Mouse (Mus musculus) neural tube, embryonic 11.5 days (tissue): ENCODE results near the gene Zfp712. TPM values are rescaled to one million over a fixed set of nuclear protein-coding genes. Genes with fewer than 3 reads are reported as not detected.

Experiments used
- ATAC-seq: fragments of 200-750 bp; cut with Nextera tagmentation; 2 replicates; pipeline ENCODE4 v1.8.0; 2017; ENCODE audit warnings: moderate number of reproducible peaks, mild to moderate bottlenecking, moderate TSS enrichment, moderate library complexity; ENCODE audit not compliant: insufficient read depth, low FRiP score, low TSS enrichment
- DNase-seq: peaks from one replicate; pipeline ENCODE4 v3.0.0-alpha.2; 2015; ENCODE audit warnings: low spot score
- H3K27ac ChIP-seq: fragments of 300-500 bp; sonication (generic); 2 replicates; pipeline ENCODE4 v1.5.1; 2014; ENCODE audit warnings: low read depth, mild to moderate bottlenecking, low read length
- H3K27me3 ChIP-seq: fragments of 300-500 bp; sonication (generic); 2 replicates; pipeline ENCODE4 v1.6.1; 2014; ENCODE audit warnings: mild to moderate bottlenecking, low read length, mixed read lengths; ENCODE audit not compliant: control insufficient read depth, insufficient read depth
- H3K36me3 ChIP-seq: fragments of 300-500 bp; sonication (generic); 2 replicates; pipeline ENCODE4 v1.6.1; 2014; ENCODE audit warnings: mild to moderate bottlenecking, low read length, moderate library complexity, mixed read lengths; ENCODE audit not compliant: control insufficient read depth, insufficient read depth
- H3K4me1 ChIP-seq: fragments of 300-500 bp; sonication (generic); 2 replicates; pipeline ENCODE4 v1.6.1; 2014; ENCODE audit warnings: low read length, mixed read lengths; ENCODE audit not compliant: control insufficient read depth, insufficient read depth
- H3K4me2 ChIP-seq: fragments of 300-500 bp; sonication (generic); 2 replicates; pipeline ENCODE4 v1.6.1; 2014; ENCODE audit warnings: low read depth, mild to moderate bottlenecking, moderate library complexity
- H3K4me3 ChIP-seq: fragments of 300-500 bp; sonication (generic); 2 replicates; pipeline ENCODE4 v1.5.1; 2014; ENCODE audit warnings: low read depth, low read length
- H3K9ac ChIP-seq: fragments of 300-500 bp; sonication (generic); 2 replicates; pipeline ENCODE4 v1.6.1; 2014; ENCODE audit warnings: mild to moderate bottlenecking, low read length
- H3K9me3 ChIP-seq: fragments of 300-500 bp; sonication (generic); 2 replicates; pipeline ENCODE4 v1.6.1; 2016; ENCODE audit warnings: low read length; ENCODE audit not compliant: control insufficient read depth
- WGBS: fragments of 180-500 bp; shearing (Covaris S2); extraction: QIAGEN DNeasy Blood & Tissue Kit; methylation state at CpG from one replicate; pipeline ENCODE4 v1.1.7; 2014; 5-methylcytosine and 5-hydroxymethylcytosine counted together
- polyA plus RNA-seq: library from polyadenylated mRNA; unstranded; fragments of >200 nt; fragmentation: Nextera tagmentation; extraction: Ambion mirVana; gene quantifications from 2 replicates; pipeline ENCODE4 v1.2.1, GENCODE M21; 2014

Zfp712 gene
- polyA plus RNA-seq, 1 experiment from 2014 or later, result 5.2 TPM

DNA sequence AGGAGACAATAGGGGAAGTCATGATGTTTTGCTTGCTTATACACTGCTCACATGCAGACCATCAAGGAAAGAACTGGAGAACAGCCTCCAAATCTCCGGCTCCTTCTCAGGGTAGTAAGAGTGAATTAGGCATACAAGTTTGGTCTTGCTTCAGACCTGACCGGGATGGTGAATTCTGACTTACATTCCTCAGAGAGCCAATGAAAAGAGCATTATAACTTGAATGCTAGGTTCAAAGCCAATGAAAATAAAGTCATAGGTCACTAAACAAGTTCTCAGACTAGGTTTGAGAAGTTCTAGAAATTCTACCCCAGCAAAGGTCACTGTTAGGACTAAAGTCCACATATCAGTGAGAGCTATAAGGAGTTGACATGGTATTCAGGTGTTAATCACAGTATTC, 16.3 kb upstream of the Zfp712 start:
- 95% methylated on average over 2 of the region's 2 CpGs for WGBS
- no peaks in the 10 kb centered on the region for H3K9me3 ChIP-seq
- H3K4me1 ChIP-seq, result no peaks in the 10 kb centered on the region
- H3K9ac ChIP-seq, result no peak overlapping the region
- no peak overlapping the region for H3K4me2 ChIP-seq
- peaks cover 11% of the 10 kb centered on the region for H3K36me3 ChIP-seq
- DNase-seq (no peak), ATAC-seq (no peak)
- H3K27ac ChIP-seq, result no peak overlapping the region
- no peak overlapping the region for H3K4me3 ChIP-seq
- H3K27me3 ChIP-seq, result no peaks in the 10 kb centered on the region

DNA sequence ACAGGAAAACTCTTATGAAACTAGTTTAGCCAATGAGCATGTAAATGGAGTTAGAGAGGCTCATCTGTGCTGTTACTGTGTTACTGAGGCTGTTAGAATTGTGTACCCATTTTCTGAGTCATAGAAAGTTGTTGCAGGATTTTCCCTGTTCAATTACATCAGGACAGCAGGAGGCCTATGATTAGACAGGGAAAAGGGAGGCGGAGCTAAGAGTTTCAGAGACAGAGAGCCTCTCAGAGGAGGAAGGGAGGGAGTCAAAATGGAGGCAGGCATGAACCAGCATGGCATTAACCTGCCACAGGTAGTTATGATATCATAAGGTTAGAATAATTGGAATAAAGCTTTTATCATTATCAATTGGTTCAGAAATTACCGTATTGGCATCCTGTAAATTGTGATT, 11.8 kb upstream of the Zfp712 start:
- Histone ChIP-seq H3K36me3 (peaks cover 27% of the 10 kb centered on the region), H3K4me1 (no peaks in the 10 kb centered on the region), H3K27me3 (no peaks in the 10 kb centered on the region), H3K27ac (no peak overlapping the region), H3K4me3 (no peak overlapping the region), H3K9ac (no peak overlapping the region), H3K4me2 (no peak overlapping the region), H3K9me3 (peaks cover 2% of the 10 kb centered on the region; the same call in 1 of the 2 replicates)
- ATAC-seq (no peak), DNase-seq (no peak)
- WGBS, result 93% methylated on average over 2 of the region's 2 CpGs

DNA sequence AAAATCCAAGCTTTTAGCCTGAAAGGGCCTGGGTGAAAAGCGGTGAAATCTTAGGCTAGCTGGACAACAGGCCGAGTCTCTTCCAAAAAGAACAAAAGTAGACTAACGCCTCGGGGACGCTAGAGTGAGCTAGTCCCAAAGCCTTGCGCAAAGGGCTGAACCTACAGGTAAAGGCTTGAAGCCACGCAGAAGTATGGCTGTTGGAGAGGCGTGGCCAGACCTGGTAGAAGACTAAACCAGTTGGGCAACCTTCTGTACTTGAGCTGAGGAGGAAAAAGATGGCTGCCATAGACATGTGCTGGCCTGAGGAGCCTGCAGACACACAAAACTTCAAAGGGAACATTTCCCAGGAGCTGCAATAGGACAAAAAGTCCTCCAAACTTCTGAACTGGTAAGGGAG, 4.4 kb upstream of the Zfp712 start:
- DNase-seq, result no peak
- Histone ChIP-seq H3K4me2 (no peak overlapping the region), H3K36me3 (peaks cover 7% of the 10 kb centered on the region), H3K27ac (no peak overlapping the region), H3K9me3 (0 out of 2 replicates have a peak, but pooled peaks cover 2% of the 10 kb centered on the region), H3K4me3 (no peak overlapping the region), H3K4me1 (no peaks in the 10 kb centered on the region), H3K9ac (no peak overlapping the region), H3K27me3 (no peaks in the 10 kb centered on the region)
- WGBS, result 85% methylated on average over 8 of the region's 8 CpGs
- no peak for ATAC-seq

DNA sequence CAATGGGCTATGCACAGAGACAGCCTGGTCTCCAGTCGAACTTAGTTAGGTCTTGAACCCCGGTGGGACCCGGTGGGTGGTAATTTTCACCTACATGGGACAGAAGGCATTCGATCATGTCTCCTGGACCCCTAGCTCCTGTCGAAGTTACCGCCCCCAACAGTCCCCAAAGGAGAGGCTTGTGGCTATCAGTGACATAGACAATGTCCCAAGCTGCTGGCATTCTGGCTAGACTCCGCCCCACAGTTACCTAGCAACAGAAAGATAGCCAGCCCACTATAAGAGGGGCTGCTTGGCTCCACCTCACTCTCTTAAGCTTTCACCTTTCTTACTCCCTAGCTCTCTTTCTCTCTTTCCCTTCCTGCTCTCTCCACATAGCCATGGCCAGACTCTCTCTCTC, 1.5 kb upstream of the Zfp712 start:
- WGBS, result 59% methylated on average over 7 of the region's 7 CpGs
- ATAC-seq (no peak), DNase-seq (no peak)
- H3K27ac ChIP-seq, result no peak overlapping the region
- no peaks in the 10 kb centered on the region; the same call in 1 of the 2 replicates for H3K9me3 ChIP-seq
- no peaks in the 10 kb centered on the region for H3K27me3 ChIP-seq
- H3K4me1 ChIP-seq, result peaks cover 3% of the 10 kb centered on the region; the same call in 1 of the 2 replicates
- no peaks in the 10 kb centered on the region; the same call in 1 of the 2 replicates for H3K36me3 ChIP-seq
- H3K4me3 ChIP-seq, result no peak overlapping the region
- H3K9ac ChIP-seq, result no peak overlapping the region
- no peak overlapping the region for H3K4me2 ChIP-seq

DNA sequence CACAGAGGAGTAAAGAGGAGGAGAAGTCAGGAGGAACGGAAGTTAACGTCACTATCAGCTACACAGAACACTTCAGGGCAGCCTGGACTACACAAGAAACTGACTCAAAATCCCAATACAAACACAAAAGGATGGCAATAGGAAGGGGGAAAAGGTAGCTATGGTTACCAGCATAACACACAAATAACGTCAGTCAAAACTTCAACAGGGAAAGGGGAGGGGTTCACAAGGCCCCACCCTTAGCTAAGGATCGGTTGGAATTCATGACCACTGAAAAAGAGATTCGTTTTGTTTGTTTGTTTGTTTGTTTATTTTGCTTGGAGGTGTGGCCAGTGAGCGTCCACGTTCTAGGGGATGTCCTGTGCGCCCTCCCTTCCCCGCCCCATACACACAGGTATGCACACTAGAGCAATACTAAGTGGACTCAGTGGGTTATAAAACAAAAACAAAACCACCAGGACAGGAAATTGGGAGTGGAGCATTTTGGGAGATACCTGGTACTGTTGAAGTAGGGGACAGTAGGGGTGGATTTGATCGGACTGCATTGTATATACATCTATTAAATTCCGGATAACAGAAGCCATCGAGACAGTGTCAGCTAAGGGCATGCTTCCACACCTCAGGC, 697 bp downstream of the Zfp712 start:
- Histone ChIP-seq H3K4me3 (peak overlapping the region; percentile 64), H3K36me3 (no peaks in the 10 kb centered on the region), H3K9me3 (no peaks in the 10 kb centered on the region; the same call in 1 of the 2 replicates), H3K9ac (peak overlapping the region; percentile 60), H3K4me2 (peak overlapping the region; percentile 51), H3K27ac (no peak overlapping the region), H3K27me3 (no peaks in the 10 kb centered on the region), H3K4me1 (peaks cover 3% of the 10 kb centered on the region; the same call in 1 of the 2 replicates)
- 0 out of 2 replicates have a peak, but pooled peaks have one; percentile 17 for ATAC-seq
- DNase-seq, result no peak
- 2% methylated on average over 12 of the region's 12 CpGs for WGBS

Other genes starting within 250 kb of the Zfp712 start
- gene Gm10767, start 156.3 kb downstream of the Zfp712 start, polyA plus RNA-seq, result 0.91 and 0.99 TPM in 2 replicates
- gene Zfp708, start 36.8 kb upstream of the Zfp712 start, polyA plus RNA-seq, result 7.5 and 8.2 TPM in 2 replicates
- 2.0 and 2.5 TPM in 2 replicates for gene Gm28557, start 47.4 kb upstream of the Zfp712 start, polyA plus RNA-seq
- 0.12 and 0.29 TPM in 2 replicates for gene Rslcan18, start 55.1 kb upstream of the Zfp712 start, polyA plus RNA-seq
- gene Zfp759, start 60.5 kb upstream of the Zfp712 start, polyA plus RNA-seq, result 2.2 and 2.4 TPM in 2 replicates
- gene Rsl1, start 112.0 kb upstream of the Zfp712 start, polyA plus RNA-seq, result 5.1 and 5.2 TPM in 2 replicates
- gene Zfp455, start 133.3 kb upstream of the Zfp712 start, polyA plus RNA-seq, result 1.1 and 2.4 TPM in 2 replicates
- 1.9 and 4.0 TPM in 2 replicates for gene Zfp458, start 217.3 kb upstream of the Zfp712 start, polyA plus RNA-seq
- 0.19 and 0.58 TPM in 2 replicates for gene Zfp457, start 245.3 kb upstream of the Zfp712 start, polyA plus RNA-seq